Mouse (Mus musculus): ENCODE data around the gene Gtdc1. TPM values are rescaled to one million over a fixed set of nuclear protein-coding genes. Genes with fewer than 3 reads are reported as not detected.
"Not testable (repeated sequence)": the region's sequence is repeated elsewhere in the genome, so short reads cannot be mapped to it uniquely, and the experiment has no call there.

Gtdc1 gene
- total RNA-seq, 4 experiments from 2014 or later: 66.9 to 69.6 (median 68.6) TPM

GRCm38 (mm10) chr2:44780961-44781360, 146.5 kb downstream of the Gtdc1 start:
- no peak for DNase-seq (ENCODE audit: low spot score in 2 of 2)

GRCm38 (mm10) chr2:44763898-44764297, 163.6 kb downstream of the Gtdc1 start:
- DNase-seq (ENCODE audit: low spot score in 2 of 2): no peak

- DNase-seq (ENCODE audit: low spot score in 2 of 2): no peak
Measured at GRCm38 (mm10) chr2:44736618-44737017, 190.8 kb downstream of the Gtdc1 start.

- no peak for DNase-seq (ENCODE audit: low spot score in 2 of 2)
Measured at GRCm38 (mm10) chr2:44721461-44721860, 206.0 kb downstream of the Gtdc1 start.

- peak; percentile 18 to 24 for DNase-seq (ENCODE audit: low spot score in 2 of 2)
Measured at GRCm38 (mm10) chr2:44705883-44706615, 221.4 kb downstream of the Gtdc1 start.

- no peak for DNase-seq (ENCODE audit: low spot score in 2 of 2)
Measured at GRCm38 (mm10) chr2:44700276-44700675, 227.2 kb downstream of the Gtdc1 start.

- peak; percentile 25 to 39 for DNase-seq (ENCODE audit: low spot score in 2 of 2)
Measured at GRCm38 (mm10) chr2:44696441-44696840, 231.0 kb downstream of the Gtdc1 start.

GRCm38 (mm10) chr2:44693898-44694297, 233.6 kb downstream of the Gtdc1 start:
- DNase-seq (ENCODE audit: low spot score in 2 of 2): no peak

GRCm38 (mm10) chr2:44664049-44664448, 263.4 kb downstream of the Gtdc1 start:
- DNase-seq (ENCODE audit: low spot score in 2 of 2): peak in 1 of 2 experiments; percentile 34

- DNase-seq (ENCODE audit: low spot score in 2 of 2): no peak
Measured at GRCm38 (mm10) chr2:44659870-44660269, 267.6 kb downstream of the Gtdc1 start.

- no peak for DNase-seq (ENCODE audit: low spot score in 2 of 2)
Measured at GRCm38 (mm10) chr2:44659011-44659410, 268.4 kb downstream of the Gtdc1 start.

- DNase-seq (ENCODE audit: low spot score in 2 of 2): no peak
Measured at GRCm38 (mm10) chr2:44648537-44648936, 278.9 kb downstream of the Gtdc1 start.

GRCm38 (mm10) chr2:44646398-44646797, 281.1 kb downstream of the Gtdc1 start:
- no peak for DNase-seq (ENCODE audit: low spot score in 2 of 2)

- DNase-seq (ENCODE audit: low spot score in 2 of 2): no peak
Measured at GRCm38 (mm10) chr2:44639370-44639769, 288.1 kb downstream of the Gtdc1 start.

GRCm38 (mm10) chr2:44638157-44638556, 289.3 kb downstream of the Gtdc1 start:
- DNase-seq (ENCODE audit: low spot score in 2 of 2): no peak

GRCm38 (mm10) chr2:44633971-44634370, 293.5 kb downstream of the Gtdc1 start:
- DNase-seq (ENCODE audit: low spot score in 2 of 2): no peak

- no peak for DNase-seq (ENCODE audit: low spot score in 2 of 2)
Measured at GRCm38 (mm10) chr2:44633064-44633463, 294.4 kb downstream of the Gtdc1 start.

- no peak for DNase-seq (ENCODE audit: low spot score in 2 of 2)
Measured at GRCm38 (mm10) chr2:44632584-44632983, 294.9 kb downstream of the Gtdc1 start.

- DNase-seq (ENCODE audit: low spot score in 2 of 2): no peak
Measured at GRCm38 (mm10) chr2:44631064-44631463, 296.4 kb downstream of the Gtdc1 start.

- no peak for DNase-seq (ENCODE audit: low spot score in 2 of 2)
Measured at GRCm38 (mm10) chr2:44628778-44629177, 298.7 kb downstream of the Gtdc1 start.

- no peak for DNase-seq (ENCODE audit: low spot score in 2 of 2)
Measured at GRCm38 (mm10) chr2:44625154-44625553, 302.3 kb downstream of the Gtdc1 start.

- DNase-seq (ENCODE audit: low spot score in 2 of 2): no peak
Measured at GRCm38 (mm10) chr2:44622471-44622870, 305.0 kb downstream of the Gtdc1 start.

- not testable (repeated sequence) for DNase-seq (ENCODE audit: low spot score in 2 of 2)
Measured at GRCm38 (mm10) chr2:44599653-44600052, 327.8 kb downstream of the Gtdc1 start.

All from layer of hippocampus, adult 8-10 months (tissue).